Mouse (Mus musculus) liver, adult 2 months (tissue): ENCODE data around the gene Prss48.

ENCODE experiments used
- CTCF ChIP-seq: fragments of 200-500 bp; IDR thresholded peaks from 2 replicates; pipeline ENCODE4 v1.5.1; 2011; ENCODE audit warnings: low read depth, low read length, control low read depth
- POLR2A ChIP-seq: fragments of 200-500 bp; IDR thresholded peaks from 2 replicates; pipeline ENCODE4 v1.6.1; 2011; ENCODE audit warnings: low read length, control low read depth; ENCODE audit not compliant: insufficient read depth; ENCODE audit errors: extremely low read depth

- TF ChIP-seq POLR2A (no peak), CTCF (no peak)
Observed at GRCm38 (mm10) chr3:86016965-86017364, 14.7 kb upstream of the Prss48 start.
